Mouse (Mus musculus) CH12.LX (cell line): Measurements from ENCODE around the gene Hsd17b13.

Experiments used
- CTCF ChIP-seq, 2 experiments: IDR thresholded peaks in 1 of 2; conservative IDR thresholded peaks in 1 of 2; 2 replicates each; pipeline ENCODE4 v1.5.1; 2011 to 2012; ENCODE audit warnings: low read depth in 2 of 2, low read length in 2 of 2, improper control_type of control experiment in 1 of 2, inconsistent platforms in 1 of 2, mild to moderate bottlenecking in 1 of 2, moderate library complexity in 1 of 2
- ETS1 ChIP-seq: conservative IDR thresholded peaks from 2 replicates; pipeline ENCODE4 v1.6.1; 2012; ENCODE audit warnings: low read depth, mild to moderate bottlenecking, inconsistent platforms, low read length, improper control_type of control experiment, moderate library complexity
- MXI1 ChIP-seq: IDR thresholded peaks from 2 replicates; pipeline ENCODE4 v1.6.1; 2011; ENCODE audit warnings: mild to moderate bottlenecking, low read depth, low read length, improper control_type of control experiment
- TCF12 ChIP-seq: IDR thresholded peaks from 2 replicates; pipeline ENCODE4 v1.6.1; 2014; ENCODE audit warnings: low read depth, mild to moderate bottlenecking, inconsistent platforms, low read length, improper control_type of control experiment
- USF1 ChIP-seq: IDR thresholded peaks from 2 replicates; pipeline ENCODE4 v1.6.1; 2014; ENCODE audit warnings: low read depth, mild to moderate bottlenecking, inconsistent platforms, low read length, improper control_type of control experiment
- ZC3H11A ChIP-seq: IDR thresholded peaks from 2 replicates; pipeline ENCODE4 v1.6.1; 2012; ENCODE audit warnings: low read depth, mild to moderate bottlenecking, inconsistent platforms, low read length, improper control_type of control experiment
- ZNF384 ChIP-seq: IDR thresholded peaks from 2 replicates; pipeline ENCODE4 v1.6.1; 2012; ENCODE audit warnings: low read depth, low read length, improper control_type of control experiment, inconsistent platforms

DNA sequence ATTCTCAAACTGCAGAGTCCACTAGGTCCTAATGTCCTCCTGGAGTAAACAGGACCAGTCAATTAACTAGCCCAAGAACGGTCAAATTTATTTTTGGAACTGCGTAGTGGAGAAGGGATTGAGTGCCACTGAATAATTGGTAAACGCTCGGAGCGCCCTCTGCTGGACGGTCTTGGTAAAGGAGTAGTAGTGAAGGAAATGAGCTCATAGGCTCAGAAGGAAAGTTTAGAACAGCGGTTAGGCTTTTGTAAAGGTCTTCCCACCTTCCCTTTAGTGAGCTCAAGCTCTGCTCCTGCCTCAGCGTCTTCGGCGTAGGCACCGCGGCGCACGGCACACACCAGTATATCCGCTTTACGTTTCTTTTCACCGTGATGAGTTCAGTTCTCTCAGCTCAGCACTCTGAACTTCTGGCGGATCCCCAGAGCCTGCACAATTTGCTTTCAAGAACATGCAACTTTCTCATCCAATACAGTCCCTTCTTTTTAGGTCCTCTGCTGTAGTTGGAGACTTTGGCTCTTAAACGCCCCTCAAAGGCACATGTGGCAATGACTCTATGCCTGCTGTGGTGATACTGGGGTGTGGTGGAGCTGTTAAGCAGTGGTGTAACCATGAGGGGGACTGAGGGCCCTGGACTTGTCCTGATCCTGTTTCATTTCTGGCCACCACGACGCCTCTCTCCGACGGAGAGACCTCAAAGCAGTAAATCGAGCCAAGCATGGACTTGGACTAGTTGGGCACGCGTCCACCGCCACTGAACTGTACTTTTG, 49.6 kb downstream of the Hsd17b13 start:
- TF ChIP-seq CTCF (conservative IDR thresholded peaks at IDR 0.05 in 1 of 2, IDR thresholded peaks at IDR 0.05 in 1 of 2; ENCODE audit: low read depth in 2 of 2, low read length in 2 of 2) (peak; percentile 75 to 92), USF1 (no peak), MXI1 (no peak), ZNF384 (no peak), ZC3H11A (no peak), TCF12 (0 out of 2 replicates have a peak, but pooled peaks have one; percentile 36), ETS1 (no peak)
